Mouse (Mus musculus) midbrain, embryonic 12.5 days (tissue): Measurements from ENCODE around the gene Tas1r2. TPM values are rescaled to one million over a fixed set of nuclear protein-coding genes. Genes with fewer than 3 reads are reported as not detected.
A peak's percentile ranks its signal among the peaks of the same experiment; 100 is the strongest.

Experiments used
- ATAC-seq: fragments of 200-750 bp; cut with Nextera tagmentation; 2 replicates; pipeline ENCODE4 v1.8.0; 2017; ENCODE audit warnings: low read depth, moderate TSS enrichment, moderate library complexity; ENCODE audit not compliant: low FRiP score
- H3K27ac ChIP-seq: fragments of 300-500 bp; sonication (generic); replicated peaks from 2 replicates; pipeline ENCODE4 v1.5.1; 2016; ENCODE audit warnings: mild to moderate bottlenecking
- H3K27me3 ChIP-seq: fragments of 300-500 bp; sonication (generic); 2 replicates; pipeline ENCODE4 v1.6.1; 2016; ENCODE audit warnings: mild to moderate bottlenecking
- H3K36me3 ChIP-seq: fragments of 300-500 bp; sonication (generic); 2 replicates; pipeline ENCODE4 v1.6.1; 2016
- H3K4me1 ChIP-seq: fragments of 300-500 bp; sonication (generic); 2 replicates; pipeline ENCODE4 v1.6.1; 2016
- H3K4me2 ChIP-seq: fragments of 300-500 bp; sonication (generic); replicated peaks from 2 replicates; pipeline ENCODE4 v1.6.1; 2016; ENCODE audit warnings: mild to moderate bottlenecking, moderate library complexity
- H3K4me3 ChIP-seq: fragments of 300-500 bp; sonication (generic); 2 replicates; pipeline ENCODE4 v1.5.1; 2016; ENCODE audit warnings: mild to moderate bottlenecking
- H3K9ac ChIP-seq: fragments of 300-500 bp; sonication (generic); replicated peaks from 2 replicates; pipeline ENCODE4 v1.6.1; 2016; ENCODE audit warnings: mild to moderate bottlenecking, moderate library complexity
- H3K9me3 ChIP-seq: fragments of 300-500 bp; sonication (generic); 2 replicates; pipeline ENCODE4 v1.6.1; 2016; ENCODE audit warnings: mild to moderate bottlenecking
- WGBS: fragments of 180-500 bp; shearing (Covaris S2); methylation state at CpG from one replicate; pipeline ENCODE4 v1.1.7; 2016; 5-methylcytosine and 5-hydroxymethylcytosine counted together
- polyA plus RNA-seq: library from polyadenylated mRNA; unstranded; fragments of >200 nt; fragmentation: Nextera tagmentation; extraction: Ambion mirVana; gene quantifications from 2 replicates; pipeline ENCODE4 v1.2.1, GENCODE M21; 2016

Gene Tas1r2
- not detected in 2 replicates for polyA plus RNA-seq

GRCm38 (mm10) chr4:139653238-139653637 is at the start of gene Tas1r2:
Gene Tas1r2, plus strand, starts transcription at chr4:139653538.
- Histone ChIP-seq H3K9ac (no peak within 1 kb of the TSS), H3K9me3 (no peaks in the 10 kb centered on the region), H3K27ac (no peak within 1 kb of the TSS), H3K4me1 (no peaks in the 10 kb centered on the region), H3K4me3 (no peak within 1 kb of the TSS), H3K27me3 (0 out of 2 replicates have a peak, but pooled peaks cover 5% of the 10 kb centered on the region), H3K4me2 (no peak within 1 kb of the TSS), H3K36me3 (no peaks in the 10 kb centered on the region)
- 88% methylated on average over 8 of the region's 8 CpGs for WGBS
- no peak for ATAC-seq

GRCm38 (mm10) chr4:139605216-139605615 is 48.1 kb upstream of the Tas1r2 start:
- Histone ChIP-seq H3K4me2 (no peak overlapping the region), H3K4me1 (peaks cover 6% of the 10 kb centered on the region; the same call in 1 of the 2 replicates), H3K36me3 (peaks cover 9% of the 10 kb centered on the region; the same call in 1 of the 2 replicates), H3K9ac (no peak overlapping the region), H3K4me3 (no peak overlapping the region), H3K27me3 (no peaks in the 10 kb centered on the region), H3K9me3 (no peaks in the 10 kb centered on the region), H3K27ac (no peak overlapping the region)
- WGBS, result 84% methylated on average over 11 of the region's 11 CpGs
- no peak for ATAC-seq

- Histone ChIP-seq H3K27ac (no peak overlapping the region), H3K36me3 (peaks cover 9% of the 10 kb centered on the region; the same call in 1 of the 2 replicates), H3K27me3 (no peaks in the 10 kb centered on the region), H3K4me2 (no peak overlapping the region), H3K4me1 (peaks cover 16% of the 10 kb centered on the region), H3K4me3 (no peak overlapping the region), H3K9ac (no peak overlapping the region), H3K9me3 (no peaks in the 10 kb centered on the region)
- WGBS, result 93% methylated on average over 5 of the region's 5 CpGs
- ATAC-seq, result no peak
Measured at GRCm38 (mm10) chr4:139606732-139607131, 46.6 kb upstream of the Tas1r2 start.

- Histone ChIP-seq H3K36me3 (peaks cover 18% of the 10 kb centered on the region), H3K9ac (no peak overlapping the region), H3K4me3 (no peak overlapping the region), H3K9me3 (0 out of 2 replicates have a peak, but pooled peaks cover 4% of the 10 kb centered on the region), H3K27me3 (no peaks in the 10 kb centered on the region), H3K4me2 (no peak overlapping the region), H3K4me1 (peaks cover 11% of the 10 kb centered on the region), H3K27ac (no peak overlapping the region)
- ATAC-seq, result no peak
- 61% methylated on average over 4 of the region's 4 CpGs for WGBS
Measured at GRCm38 (mm10) chr4:139608975-139609374, 44.4 kb upstream of the Tas1r2 start.

- Histone ChIP-seq H3K4me2 (peak overlapping the region; percentile 38; the same call in 1 of the 2 replicates), H3K27me3 (no peaks in the 10 kb centered on the region), H3K9ac (no peak overlapping the region), H3K36me3 (peaks cover 25% of the 10 kb centered on the region), H3K9me3 (0 out of 2 replicates have a peak, but pooled peaks cover 6% of the 10 kb centered on the region), H3K27ac (peak overlapping the region; percentile 42), H3K4me3 (no peak overlapping the region), H3K4me1 (peaks cover 17% of the 10 kb centered on the region)
- ATAC-seq, result no peak
- WGBS, result 42% methylated on average over 6 of the region's 6 CpGs
Measured at GRCm38 (mm10) chr4:139610954-139611353, 42.4 kb upstream of the Tas1r2 start.

- peak overlapping the region; percentile 42 for H3K27ac ChIP-seq
- H3K4me2 ChIP-seq, result peak overlapping the region; percentile 38
- H3K27me3 ChIP-seq, result no peaks in the 10 kb centered on the region
- no peak overlapping the region for H3K9ac ChIP-seq
- H3K9me3 ChIP-seq, result 0 out of 2 replicates have a peak, but pooled peaks cover 6% of the 10 kb centered on the region
- no peak overlapping the region for H3K4me3 ChIP-seq
- H3K36me3 ChIP-seq, result peaks cover 22% of the 10 kb centered on the region
- H3K4me1 ChIP-seq, result peaks cover 22% of the 10 kb centered on the region
- 0 out of 2 replicates have a peak, but pooled peaks have one; percentile 50 for ATAC-seq
- WGBS, result 4% methylated on average over 10 of the region's 10 CpGs
Measured at GRCm38 (mm10) chr4:139611542-139611953, 41.8 kb upstream of the Tas1r2 start.

GRCm38 (mm10) chr4:139614524-139615260 is 38.6 kb upstream of the Tas1r2 start:
- no peak for ATAC-seq
- Histone ChIP-seq H3K4me2 (no peak overlapping the region), H3K27ac (no peak overlapping the region), H3K9ac (no peak overlapping the region), H3K36me3 (peaks cover 20% of the 10 kb centered on the region), H3K4me3 (no peak overlapping the region), H3K27me3 (no peaks in the 10 kb centered on the region), H3K4me1 (peaks cover 29% of the 10 kb centered on the region), H3K9me3 (0 out of 2 replicates have a peak, but pooled peaks cover 6% of the 10 kb centered on the region)
- WGBS, result 91% methylated on average over 21 of the region's 21 CpGs

GRCm38 (mm10) chr4:139616276-139617000 is 36.9 kb upstream of the Tas1r2 start:
- peak overlapping the region; percentile 65 for H3K27ac ChIP-seq
- peak overlapping the region; percentile 64 for H3K9ac ChIP-seq
- peak; percentile 76 for ATAC-seq
- H3K4me1 ChIP-seq, result peaks cover 20% of the 10 kb centered on the region
- peak overlapping the region; percentile 53 for H3K4me3 ChIP-seq
- peaks cover 20% of the 10 kb centered on the region for H3K36me3 ChIP-seq
- peak overlapping the region; percentile 64 for H3K4me2 ChIP-seq
- 7% methylated on average over 23 of the region's 24 CpGs for WGBS
- H3K27me3 ChIP-seq, result no peaks in the 10 kb centered on the region
- 0 out of 2 replicates have a peak, but pooled peaks cover 6% of the 10 kb centered on the region for H3K9me3 ChIP-seq

GRCm38 (mm10) chr4:139617001-139617364 is 36.4 kb upstream of the Tas1r2 start:
- Histone ChIP-seq H3K4me1 (peaks cover 19% of the 10 kb centered on the region), H3K4me2 (peak overlapping the region; percentile 64), H3K27ac (peak overlapping the region; percentile 25; the same call in 1 of the 2 replicates), H3K27me3 (no peaks in the 10 kb centered on the region), H3K9me3 (0 out of 2 replicates have a peak, but pooled peaks cover 6% of the 10 kb centered on the region), H3K9ac (0 out of 2 replicates have a peak overlapping the region, but pooled peaks have one; percentile 28), H3K36me3 (peaks cover 20% of the 10 kb centered on the region), H3K4me3 (peak overlapping the region; percentile 53)
- 49% methylated on average over 3 of the region's 3 CpGs for WGBS
- no peak for ATAC-seq

GRCm38 (mm10) chr4:139619765-139620164 is 33.6 kb upstream of the Tas1r2 start:
- H3K4me1 ChIP-seq, result peaks cover 32% of the 10 kb centered on the region
- peaks cover 2% of the 10 kb centered on the region; the same call in 1 of the 2 replicates for H3K36me3 ChIP-seq
- H3K27ac ChIP-seq, result no peak overlapping the region
- H3K27me3 ChIP-seq, result peaks cover 12% of the 10 kb centered on the region
- no peak overlapping the region for H3K4me3 ChIP-seq
- no peaks in the 10 kb centered on the region for H3K9me3 ChIP-seq
- WGBS, result 77% methylated on average over 6 of the region's 6 CpGs
- H3K4me2 ChIP-seq, result no peak overlapping the region
- ATAC-seq, result no peak
- no peak overlapping the region for H3K9ac ChIP-seq

GRCm38 (mm10) chr4:139622373-139623282 is 30.7 kb upstream of the Tas1r2 start, which contains the start of gene Aldh4a1:
Gene Aldh4a1, plus strand, starts transcription at chr4:139622866.
- Histone ChIP-seq H3K9ac (peak within 1 kb of the TSS; percentile 85), H3K9me3 (no peaks in the 10 kb centered on the region), H3K27ac (peak within 1 kb of the TSS; percentile 74), H3K36me3 (0 out of 2 replicates have a peak, but pooled peaks cover 3% of the 10 kb centered on the region), H3K4me2 (peak within 1 kb of the TSS; percentile 86), H3K4me3 (peak within 1 kb of the TSS; percentile 68), H3K4me1 (peaks cover 16% of the 10 kb centered on the region), H3K27me3 (peaks cover 13% of the 10 kb centered on the region)
- 1% methylated on average over 33 of the region's 38 CpGs for WGBS
- peak; percentile 99 for ATAC-seq
